Mouse (Mus musculus) G1E-ER4 (cell line): ENCODE data around the gene Tmem87b. TPM values are rescaled to one million over a fixed set of nuclear protein-coding genes. Genes with fewer than 3 reads are reported as not detected.

Experiments
- GATA1 ChIP-seq: IDR thresholded peaks from one replicate; pipeline ENCODE4 v1.8.0; 2012; ENCODE audit warnings: low read length, inconsistent platforms
- polyA plus RNA-seq: library from polyadenylated mRNA; stranded (reverse); fragments of >175 nt; gene quantifications from 2 replicates; pipeline ENCODE4 v1.2.3, GENCODE M21; 2012

Tmem87b gene
- polyA plus RNA-seq, 1 experiment = 1.4 TPM

DNA sequence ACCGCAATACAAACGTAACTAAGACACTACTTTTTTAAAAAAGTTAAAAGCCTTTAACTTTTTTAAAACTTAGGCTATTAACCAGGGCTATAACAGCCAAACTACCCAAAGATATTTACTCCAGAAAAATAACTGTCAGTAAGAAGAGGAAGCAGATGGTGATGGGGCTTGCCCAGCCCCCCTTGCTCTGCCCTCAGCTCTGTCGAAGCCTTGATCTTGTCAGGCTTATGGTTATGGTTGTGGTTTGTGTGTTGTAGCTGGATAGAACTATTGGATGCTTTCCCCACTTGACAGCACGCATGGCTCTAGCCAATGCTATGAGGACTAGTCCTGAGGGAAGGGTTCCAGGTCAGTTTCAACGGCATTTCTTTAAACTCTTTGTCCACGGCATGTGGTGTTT is 41.0 kb downstream of the Tmem87b start:
- no peak for TF ChIP-seq GATA1

DNA sequence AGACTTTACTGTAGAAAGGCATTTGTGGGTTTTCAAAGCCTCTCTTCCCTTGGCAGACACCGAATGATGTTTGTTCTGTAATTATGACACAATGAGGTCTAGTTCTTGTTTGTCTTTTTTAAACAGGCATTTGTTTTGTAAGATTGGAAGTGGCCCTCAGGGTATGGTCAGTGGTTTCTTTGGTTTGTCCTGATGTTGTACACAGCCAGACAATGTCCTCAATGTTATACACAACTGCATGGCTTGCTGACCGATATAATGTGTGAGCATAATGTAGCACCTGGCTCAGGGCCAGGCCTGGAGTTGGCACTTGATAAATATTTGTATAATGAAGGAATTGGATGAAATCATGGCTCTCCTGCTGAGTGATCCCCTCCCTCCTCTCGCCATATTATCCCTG is 41.9 kb downstream of the Tmem87b start:
- no peak for TF ChIP-seq GATA1

DNA sequence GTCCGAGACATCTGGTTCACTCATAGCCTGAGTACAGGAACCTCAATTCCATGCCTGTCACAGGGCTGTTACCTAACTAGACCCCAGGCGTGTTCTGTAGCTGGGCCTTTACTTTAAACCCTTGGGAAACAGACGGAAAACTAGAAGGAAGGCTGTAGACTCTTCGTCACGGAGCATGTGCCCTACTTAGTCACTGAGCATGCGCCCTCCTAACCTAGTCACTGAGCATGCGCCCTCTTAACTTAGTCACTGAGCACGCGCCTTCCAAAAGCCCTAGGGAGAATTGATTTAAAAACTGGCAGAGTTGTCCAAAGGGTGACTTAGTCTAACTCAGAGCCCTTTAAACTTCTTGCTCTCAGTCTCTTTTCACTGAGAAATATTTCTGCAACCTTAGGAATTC is 44.7 kb downstream of the Tmem87b start, which contains the start of gene Fbln7:
TSS of gene Fbln7 (plus strand) at position 346 of the 400 bp plus-strand sequence.
- no peak for TF ChIP-seq GATA1

DNA sequence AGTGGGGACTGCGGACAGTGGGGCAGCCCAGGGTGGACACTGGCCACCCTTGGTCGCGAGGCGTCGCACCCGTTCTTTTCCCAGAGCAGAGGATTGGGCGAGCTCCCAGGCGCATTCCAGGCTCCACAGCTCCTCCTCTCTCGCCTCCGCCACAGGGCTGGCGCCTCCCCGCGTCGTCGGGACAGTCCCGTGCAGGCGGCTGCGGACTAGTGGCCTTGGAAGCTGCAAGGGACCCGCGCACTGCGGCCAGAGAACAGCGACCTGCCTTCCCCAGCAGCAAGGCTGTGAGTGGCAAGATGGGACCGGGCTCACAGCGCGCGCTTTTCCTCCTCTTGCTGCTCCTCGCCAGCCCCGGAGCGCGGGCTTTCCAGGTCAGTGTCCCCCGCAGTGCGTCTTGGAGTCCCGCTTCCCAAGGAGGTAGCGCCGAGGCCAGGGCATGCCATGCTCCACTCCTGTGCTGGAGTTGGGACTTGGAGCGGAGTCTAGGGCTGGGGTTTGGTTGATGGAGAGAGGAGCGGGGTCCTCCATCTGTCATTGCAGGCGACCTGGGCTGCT is 45.9 kb downstream of the Tmem87b start:
- TF ChIP-seq GATA1 = no peak

DNA sequence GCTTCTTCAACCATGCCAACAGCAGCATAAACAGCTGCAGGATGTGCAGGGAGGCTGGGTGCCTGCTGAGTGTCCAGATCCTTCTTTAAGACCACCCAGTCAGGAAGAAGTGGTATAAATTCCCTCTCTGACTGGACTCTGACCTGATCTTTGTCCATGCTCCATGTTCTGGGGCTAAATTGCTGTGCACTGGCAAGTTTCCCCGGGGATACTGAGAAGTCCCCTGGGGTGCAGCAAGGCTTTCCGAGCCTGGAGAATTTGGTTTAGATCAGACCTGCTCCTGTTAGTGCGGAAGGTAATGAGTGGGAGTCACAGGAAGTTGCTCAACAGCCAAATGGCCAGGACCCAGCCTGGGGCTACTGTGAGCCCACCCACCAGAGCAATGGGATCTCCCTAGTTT is 47.1 kb downstream of the Tmem87b start:
- TF ChIP-seq GATA1 = no peak

DNA sequence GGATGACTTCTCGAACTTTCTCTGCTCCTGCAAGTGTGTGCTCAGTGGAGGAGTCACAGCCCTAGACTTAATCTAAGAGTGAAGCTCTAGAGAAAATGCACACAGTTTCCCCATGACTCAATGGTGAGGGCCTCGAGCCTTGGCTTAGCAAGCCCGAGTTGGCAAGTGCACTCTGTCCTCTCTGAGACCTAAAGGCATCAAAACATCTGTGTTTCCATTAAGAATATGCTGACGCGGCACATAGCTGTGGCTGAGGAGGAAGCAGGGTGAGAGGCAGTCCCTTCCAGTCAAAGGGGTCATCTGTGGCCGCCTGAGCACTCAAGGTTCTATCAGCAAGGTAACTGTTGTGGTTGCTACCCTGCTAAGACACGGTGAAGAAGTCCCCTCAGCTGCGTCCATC is 53.7 kb downstream of the Tmem87b start:
- no peak for TF ChIP-seq GATA1

DNA sequence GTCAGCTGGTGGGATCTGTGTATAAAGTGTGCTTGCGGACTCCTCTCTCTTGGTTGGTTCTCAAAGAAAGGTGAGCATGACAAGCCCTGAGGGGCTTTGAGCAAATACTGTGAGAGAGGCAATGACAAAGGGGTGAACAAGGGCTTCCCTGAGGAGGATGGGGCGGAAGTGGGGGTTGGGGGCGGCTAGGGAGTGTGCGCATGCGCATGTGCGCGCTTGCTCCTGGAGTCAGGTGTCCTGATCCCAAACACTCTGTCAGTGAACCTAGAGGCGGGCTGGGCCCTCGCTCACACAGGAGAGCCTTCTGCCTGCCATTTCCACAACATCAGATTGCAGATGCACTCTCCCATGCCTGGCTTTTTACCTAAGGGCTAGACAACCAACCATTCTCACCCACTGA is 54.3 kb downstream of the Tmem87b start:
- TF ChIP-seq GATA1 = no peak

DNA sequence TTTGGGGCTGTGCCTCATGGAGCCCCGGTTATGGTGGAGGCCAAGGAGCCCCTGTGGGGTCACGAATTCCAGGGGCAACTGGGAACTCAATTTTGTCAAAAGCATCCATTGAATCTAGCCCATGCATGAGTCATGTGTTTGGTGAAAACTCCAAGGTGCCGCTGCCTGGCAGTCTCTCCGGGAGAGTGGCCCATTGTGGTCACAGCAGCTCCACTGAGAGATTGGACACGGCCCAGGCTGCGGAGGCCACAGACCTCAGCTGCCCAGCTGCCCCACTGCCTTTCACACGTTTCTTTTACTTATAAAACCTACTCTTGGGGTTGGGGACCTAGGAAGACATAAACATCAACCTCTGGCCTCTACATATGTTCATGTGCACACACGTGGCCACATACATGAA is 57.6 kb downstream of the Tmem87b start:
- TF ChIP-seq GATA1 = no peak

DNA sequence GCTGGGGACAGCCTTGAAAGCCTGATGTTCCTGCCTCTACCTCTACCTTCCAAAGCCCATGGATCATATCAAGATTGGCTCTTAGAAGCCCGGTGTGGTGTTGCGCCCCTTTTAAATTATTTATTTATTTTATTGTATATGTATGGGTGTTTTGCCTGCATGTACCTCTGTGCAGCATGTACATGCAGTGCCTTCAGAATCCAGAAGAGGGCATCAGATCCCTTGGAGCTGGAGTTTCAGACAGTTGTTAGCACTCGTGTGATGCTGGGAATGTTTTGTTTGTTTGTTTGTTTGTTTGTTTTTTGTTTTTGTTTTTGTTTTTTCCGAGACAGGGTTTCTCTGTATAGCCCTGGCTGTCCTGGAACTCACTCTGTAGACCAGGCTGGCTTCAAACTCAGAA is 63.3 kb downstream of the Tmem87b start:
- no peak for TF ChIP-seq GATA1

DNA sequence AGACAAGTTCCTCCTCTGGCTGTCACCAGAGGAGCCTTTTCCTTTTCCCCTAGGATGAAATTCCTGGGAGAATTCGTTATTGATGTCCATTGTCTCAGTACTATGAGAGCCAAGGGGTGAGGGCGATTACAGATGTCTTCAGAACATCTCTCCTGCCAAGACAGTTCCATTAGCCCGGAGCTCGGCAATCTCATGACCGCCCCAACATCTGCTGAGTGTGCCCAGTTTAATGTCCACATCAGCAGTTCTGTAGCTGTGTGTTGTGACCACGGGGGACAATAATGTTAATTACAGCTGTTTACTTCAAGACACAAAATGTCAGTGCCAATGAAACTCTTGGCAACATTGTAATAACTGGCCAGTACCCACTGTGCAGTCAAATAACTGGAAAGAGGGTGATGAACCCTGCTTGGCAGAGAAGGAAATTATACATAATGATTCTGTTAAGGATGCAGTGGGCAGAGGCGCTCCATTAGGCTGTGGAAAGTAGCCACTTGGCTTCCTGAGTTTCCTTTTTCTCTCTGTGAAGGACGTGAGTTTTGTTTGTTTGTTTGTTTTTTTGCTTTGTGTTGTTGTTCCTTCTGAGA is 67.4 kb downstream of the Tmem87b start:
- TF ChIP-seq GATA1 = no peak

DNA sequence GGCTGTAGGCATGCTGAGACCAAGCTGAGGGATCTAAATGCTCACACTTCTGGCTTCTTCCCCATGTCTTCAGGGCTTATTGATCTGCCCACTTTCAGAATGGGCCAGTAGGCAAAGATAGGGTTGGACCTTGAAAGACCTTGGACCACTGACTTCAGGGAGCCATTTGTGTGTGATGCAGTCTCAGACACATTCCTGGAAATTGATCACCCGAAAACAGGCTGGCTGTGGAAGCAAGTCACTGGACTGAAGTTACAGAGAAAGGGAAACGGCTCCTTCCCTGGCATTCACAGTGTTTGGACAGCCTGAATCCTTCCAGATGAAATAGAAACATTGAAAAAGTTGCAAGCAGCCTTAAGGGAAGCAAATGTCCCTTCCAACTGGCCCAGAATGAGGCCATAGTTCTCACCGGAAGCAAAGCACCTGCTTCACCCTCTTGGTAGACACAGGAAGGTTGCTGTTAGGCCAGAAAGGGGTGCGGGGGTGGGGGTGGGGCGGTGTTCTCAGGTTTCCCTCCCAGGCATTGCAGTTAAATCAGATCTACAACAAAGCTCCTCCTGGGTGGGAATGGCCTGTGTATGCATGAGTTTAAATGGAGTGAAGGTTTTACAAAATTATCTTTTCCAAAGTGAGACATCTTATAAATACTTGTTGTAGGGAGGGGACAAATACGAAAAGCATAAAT is 70.1 kb downstream of the Tmem87b start:
- TF ChIP-seq GATA1 = no peak

DNA sequence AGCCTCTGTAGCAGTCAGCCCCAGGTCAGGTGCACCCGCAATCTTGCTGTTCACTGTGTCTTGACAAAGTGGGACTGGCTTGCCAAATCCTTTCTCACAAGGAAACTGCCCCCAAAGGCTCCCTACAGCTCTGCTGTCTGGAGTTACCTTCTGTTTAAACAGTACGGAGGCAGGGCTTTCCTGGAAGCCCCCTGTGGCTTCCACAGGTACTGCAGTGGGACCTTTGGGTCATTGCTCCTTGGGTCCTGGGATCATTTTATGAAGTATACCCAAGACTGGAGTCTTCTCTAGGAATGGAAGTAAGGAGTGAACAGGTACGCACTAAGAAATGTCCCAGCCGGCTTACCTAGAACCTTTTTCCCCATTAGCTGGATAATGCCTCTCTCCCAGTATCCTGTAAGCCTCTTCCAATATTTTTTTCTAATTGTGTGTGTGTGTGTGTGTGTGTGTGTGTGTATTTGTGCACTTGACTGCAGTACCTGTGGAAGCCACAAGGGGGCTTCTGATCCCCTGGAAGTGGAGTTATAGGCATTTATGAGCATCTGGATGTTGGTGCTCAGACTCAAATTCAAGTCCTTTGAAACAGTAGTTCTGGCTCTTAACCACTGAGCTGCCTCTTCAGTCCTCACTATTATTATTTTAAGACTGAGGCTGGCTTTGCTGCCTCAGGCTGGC is 72.9 kb downstream of the Tmem87b start:
- TF ChIP-seq GATA1 = no peak

DNA sequence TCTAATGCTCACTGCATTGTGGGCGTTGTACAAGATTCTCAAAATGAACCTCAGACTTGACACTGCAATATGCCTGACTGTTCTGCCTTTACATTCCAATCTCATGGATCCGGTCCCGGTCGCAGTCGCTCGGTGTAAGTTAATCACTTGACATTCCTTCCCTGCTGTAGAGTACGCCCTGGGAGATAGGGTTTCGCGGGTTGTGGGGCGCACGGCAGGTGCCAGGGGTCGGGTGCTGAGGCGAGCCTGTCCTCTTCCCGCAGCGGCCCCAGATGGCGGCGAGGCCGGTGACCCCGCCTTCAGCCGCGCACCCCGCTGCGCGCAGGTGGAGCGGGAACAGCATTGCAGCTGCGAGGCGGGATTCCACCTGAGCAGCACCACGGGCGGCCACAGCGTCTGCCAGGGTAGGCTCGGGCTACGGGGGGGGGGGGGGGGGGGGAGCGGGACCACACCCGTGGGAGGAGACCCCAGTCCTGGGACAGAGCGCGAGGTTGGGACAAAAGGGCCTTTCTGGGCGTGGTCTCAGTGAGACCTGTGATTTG is 74.3 kb downstream of the Tmem87b start:
- no peak for TF ChIP-seq GATA1

DNA sequence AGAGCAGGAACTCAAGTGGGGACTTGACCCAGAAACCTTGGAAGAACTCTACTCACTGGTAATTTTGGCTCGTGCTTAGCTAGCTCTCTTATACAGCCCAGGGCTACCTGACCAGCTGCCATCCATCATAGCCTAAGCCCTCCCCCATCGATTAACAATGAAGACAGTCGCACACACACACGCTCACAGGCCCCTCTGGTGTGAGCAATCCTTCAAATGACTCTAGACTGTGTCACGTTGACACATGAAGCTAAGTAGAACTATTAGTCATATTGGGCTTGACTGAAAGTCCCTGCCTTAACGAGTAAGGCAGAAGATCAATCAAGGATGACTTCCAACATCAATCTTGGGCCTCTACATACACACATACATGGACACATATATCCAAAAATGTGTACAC is 84.9 kb downstream of the Tmem87b start:
- TF ChIP-seq GATA1 = no peak

DNA sequence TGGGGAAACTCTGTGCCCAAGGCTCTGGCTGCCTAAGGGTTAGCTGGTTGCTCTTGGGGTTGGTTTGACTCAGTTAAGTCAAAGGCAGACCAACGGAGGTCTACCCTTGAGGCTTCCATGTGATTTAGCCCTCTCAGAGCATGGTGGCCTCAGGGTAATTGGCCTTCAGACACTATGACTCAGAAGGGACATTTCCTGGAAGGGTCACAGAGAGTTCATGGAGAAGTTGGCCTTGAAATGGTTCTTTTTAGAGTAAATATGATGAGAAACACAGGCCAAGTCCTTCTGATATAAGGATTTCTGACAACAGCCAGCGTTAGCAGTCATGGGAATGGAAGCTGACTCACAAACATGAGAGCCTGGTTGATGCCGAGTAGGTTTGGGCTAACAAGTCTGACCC is 85.7 kb downstream of the Tmem87b start:
- no peak for TF ChIP-seq GATA1

Other genes starting within 250 kb of the Tmem87b start
- gene Spdye4c, start 226.9 kb upstream of the Tmem87b start, polyA plus RNA-seq = not detected in 2 replicates
- 94.1 and 131 TPM in 2 replicates for gene Anapc1, start 130.7 kb upstream of the Tmem87b start, polyA plus RNA-seq
- gene Mertk, start 119.2 kb upstream of the Tmem87b start, polyA plus RNA-seq = not detected in 2 replicates
- gene Fbln7, start 44.9 kb downstream of the Tmem87b start, polyA plus RNA-seq = not detected in 2 replicates
- gene Zc3h8, start 126.0 kb downstream of the Tmem87b start, polyA plus RNA-seq = 0.43 and 0.93 TPM in 2 replicates
- 2.1 and 3.0 TPM in 2 replicates for gene Zc3h6, start 149.3 kb downstream of the Tmem87b start, polyA plus RNA-seq
- 12.1 and 12.3 TPM in 2 replicates for gene Gm10762, start 149.6 kb downstream of the Tmem87b start, polyA plus RNA-seq
- gene Vinac1, start 230.1 kb downstream of the Tmem87b start, polyA plus RNA-seq = not detected in 2 replicates
- gene Ttl, start 247.8 kb downstream of the Tmem87b start, polyA plus RNA-seq = not detected in 2 replicates